Mouse (Mus musculus) forebrain, embryonic 10.5 days (tissue): ENCODE measurements around the gene Acbd5. TPM values are rescaled to one million over a fixed set of nuclear protein-coding genes. Genes with fewer than 3 reads are reported as not detected.

ENCODE experiments used
- polyA plus RNA-seq: library from polyadenylated mRNA; unstranded; fragments of >200 nt; fragmentation: Nextera tagmentation; extraction: Ambion mirVana; gene quantifications from 2 replicates; pipeline ENCODE4 v1.2.1, GENCODE M21; 2016

Acbd5 gene
- polyA plus RNA-seq, 1 experiment from 2014 or later, result 27.8 TPM

Other genes with a start within 250 kb of the Acbd5 start
- 27.0 and 28.0 TPM in 2 replicates for gene Pdss1, start 172.6 kb upstream of the Acbd5 start, polyA plus RNA-seq
- gene Abi1, start 27.9 kb upstream of the Acbd5 start, polyA plus RNA-seq, result 36.1 and 37.7 TPM in 2 replicates
- gene Mastl, start 87.9 kb downstream of the Acbd5 start, polyA plus RNA-seq, result 19.5 and 20.3 TPM in 2 replicates
- 72.2 and 74.7 TPM in 2 replicates for gene Yme1l1, start 88.2 kb downstream of the Acbd5 start, polyA plus RNA-seq
- gene 4931423N10Rik, start 139.3 kb downstream of the Acbd5 start, polyA plus RNA-seq, result not detected in 2 replicates